Mouse (Mus musculus) midbrain, postnatal 0 days (tissue): ENCODE data around the gene Dhx57. TPM values are rescaled to one million over a fixed set of nuclear protein-coding genes. Genes with fewer than 3 reads are reported as not detected.
"Not testable (repeated sequence)": the region's sequence is repeated elsewhere in the genome, so short reads cannot be mapped to it uniquely, and the experiment has no call there.

Source experiments
- ATAC-seq: fragments of 200-750 bp; cut with Nextera tagmentation; 2 replicates; pipeline ENCODE4 v1.8.0; 2017; ENCODE audit warnings: moderate number of reproducible peaks, mild to moderate bottlenecking, moderate TSS enrichment, moderate library complexity; ENCODE audit not compliant: low FRiP score
- DNase-seq: peaks from one replicate; pipeline ENCODE4 v3.0.0-alpha.2; 2015; ENCODE audit warnings: low spot score
- H3K27ac ChIP-seq: fragments of 300-500 bp; sonication (generic); 2 replicates; pipeline ENCODE4 v1.5.1; 2014; ENCODE audit warnings: low read depth, mild to moderate bottlenecking, low read length, mixed read lengths
- H3K27me3 ChIP-seq: fragments of 300-500 bp; sonication (generic); 2 replicates; pipeline ENCODE4 v1.6.1; 2014; ENCODE audit warnings: low read length, control low read depth, mixed read lengths; ENCODE audit not compliant: insufficient read depth
- H3K36me3 ChIP-seq: fragments of 300-500 bp; sonication (generic); 2 replicates; pipeline ENCODE4 v1.6.1; 2014; ENCODE audit warnings: low read length, control low read depth, mixed read lengths; ENCODE audit not compliant: insufficient read depth
- H3K4me1 ChIP-seq: fragments of 300-500 bp; sonication (generic); 2 replicates; pipeline ENCODE4 v1.6.1; 2014; ENCODE audit warnings: mild to moderate bottlenecking, control low read depth, antibody characterized with exemption, low read length, mixed read lengths; ENCODE audit not compliant: insufficient read depth
- H3K4me2 ChIP-seq: fragments of 300-500 bp; sonication (generic); 2 replicates; pipeline ENCODE4 v1.6.1; 2014; ENCODE audit warnings: low read depth, mild to moderate bottlenecking, low read length, mixed read lengths; ENCODE audit not compliant: poor library complexity, severe bottlenecking
- H3K4me3 ChIP-seq: fragments of 300-500 bp; sonication (generic); 2 replicates; pipeline ENCODE4 v1.5.1; 2014; ENCODE audit warnings: low read depth, mild to moderate bottlenecking, low read length, moderate library complexity
- H3K9ac ChIP-seq: fragments of 300-500 bp; sonication (generic); replicated peaks from 2 replicates; pipeline ENCODE4 v1.6.1; 2014; ENCODE audit warnings: mild to moderate bottlenecking, low read length, moderate library complexity, mixed read lengths; ENCODE audit not compliant: poor library complexity, severe bottlenecking
- H3K9me3 ChIP-seq: fragments of 300-500 bp; sonication (generic); 2 replicates; pipeline ENCODE4 v1.6.1; 2016; ENCODE audit warnings: low read length, control low read depth
- CTCF ChIP-seq: IDR thresholded peaks from 2 replicates; pipeline ENCODE4 v1.5.1; 2016; ENCODE audit warnings: antibody characterized with exemption, mild to moderate bottlenecking
- WGBS: fragments of 180-500 bp; shearing (Covaris S2); extraction: QIAGEN DNeasy Blood & Tissue Kit; methylation state at CpG from one replicate; pipeline ENCODE4 v1.1.7; 2014; 5-methylcytosine and 5-hydroxymethylcytosine counted together
- polyA plus RNA-seq: library from polyadenylated mRNA; unstranded; fragments of >200 nt; fragmentation: Nextera tagmentation; extraction: Ambion mirVana; gene quantifications from 2 replicates; pipeline ENCODE4 v1.2.1, GENCODE M21; 2015
- total RNA-seq: library from RNA; depleted of rRNA; stranded (reverse); fragments of >200 nt; gene quantifications from 2 replicates; pipeline ENCODE4 v1.2.3, GENCODE M21; 2014

Dhx57 gene
- total and polyA plus RNA-seq, 2 experiments from 2014 or later = 36.9 to 64.5 TPM

DNA sequence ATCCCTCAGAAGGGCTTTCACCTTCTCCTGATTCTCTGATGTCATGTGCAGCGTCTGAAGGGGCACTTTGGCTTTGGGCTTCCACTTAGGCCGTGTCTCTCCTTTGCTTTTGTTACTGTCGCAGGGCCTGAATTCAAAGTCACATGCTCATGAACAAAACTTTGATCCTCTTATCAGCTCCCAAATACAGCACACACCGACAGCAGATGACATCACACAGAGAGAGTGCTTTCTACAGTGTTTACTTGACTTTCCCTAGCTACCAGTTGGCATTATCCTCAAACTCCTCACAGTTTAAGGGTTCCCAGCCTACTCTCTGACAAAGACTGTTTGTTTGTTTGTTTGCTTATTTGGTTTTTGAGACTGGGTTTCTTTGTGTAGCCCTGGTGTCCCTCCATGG is 12.0 kb downstream of the Dhx57 start:
- no peak for TF ChIP-seq CTCF
- ATAC-seq (no peak), DNase-seq (no peak)
- H3K36me3 ChIP-seq = peaks cover 54% of the 10 kb centered on the region
- H3K27me3 ChIP-seq = no peaks in the 10 kb centered on the region
- 90% methylated on average over 4 of the region's 4 CpGs for WGBS
- H3K4me3 ChIP-seq = no peak overlapping the region
- H3K27ac ChIP-seq = no peak overlapping the region
- no peaks in the 10 kb centered on the region for H3K4me1 ChIP-seq
- no peaks in the 10 kb centered on the region for H3K9me3 ChIP-seq
- no peak overlapping the region for H3K4me2 ChIP-seq
- H3K9ac ChIP-seq = no peak overlapping the region

DNA sequence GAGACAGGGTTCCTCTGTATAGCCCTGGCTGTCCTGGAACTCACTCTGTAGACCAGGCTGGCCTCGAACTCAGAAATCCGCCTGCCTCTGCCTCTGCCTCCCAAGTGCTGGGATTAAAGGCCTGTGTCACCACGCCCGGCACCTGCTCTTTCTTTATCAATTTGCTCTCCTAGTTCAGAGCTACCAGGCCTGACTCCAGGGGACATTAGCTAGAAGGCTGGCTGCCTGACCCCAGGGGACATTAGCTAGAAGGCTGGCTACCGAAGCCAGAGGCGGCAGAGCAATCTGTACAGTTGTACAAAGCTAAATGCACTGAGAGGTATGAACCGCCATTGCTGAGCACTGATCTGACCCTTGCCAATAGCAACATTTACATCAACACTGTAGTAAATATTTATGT is 19.7 kb downstream of the Dhx57 start:
- H3K9ac ChIP-seq, DNase-seq, H3K27me3 ChIP-seq, ATAC-seq, H3K4me2 ChIP-seq, H3K4me3 ChIP-seq, H3K9me3 ChIP-seq, H3K4me1 ChIP-seq, H3K27ac ChIP-seq: not testable (repeated sequence)
- 97% methylated on average over 7 of the region's 7 CpGs for WGBS
- H3K36me3 ChIP-seq = peaks cover 66% of the 10 kb centered on the region

DNA sequence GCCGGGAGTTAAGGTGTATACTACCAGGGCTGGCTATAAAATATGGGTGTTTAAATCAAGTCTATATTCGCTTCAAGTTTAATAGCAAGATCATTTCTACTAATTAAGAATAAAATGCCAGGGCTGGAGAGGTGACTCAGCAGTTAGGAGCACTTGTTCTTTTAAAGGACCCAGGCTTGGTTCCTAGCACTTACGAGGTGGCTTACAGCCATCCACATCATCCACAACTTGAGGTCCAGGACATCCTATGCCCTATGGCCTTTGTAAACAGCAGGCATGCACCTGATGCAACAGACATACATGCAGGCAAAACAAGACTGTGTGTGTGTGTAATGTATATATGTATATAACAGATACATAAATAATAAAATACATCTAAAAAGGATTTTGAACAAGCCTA is 22.1 kb downstream of the Dhx57 start:
- Histone ChIP-seq H3K36me3 (peaks cover 66% of the 10 kb centered on the region), H3K4me2 (no peak overlapping the region), H3K27ac (no peak overlapping the region), H3K27me3 (no peaks in the 10 kb centered on the region), H3K4me3 (no peak overlapping the region), H3K4me1 (no peaks in the 10 kb centered on the region), H3K9me3 (no peaks in the 10 kb centered on the region), H3K9ac (no peak overlapping the region)
- ATAC-seq (no peak), DNase-seq (no peak)
- 95% methylated on average over 3 of the region's 3 CpGs for WGBS
- no peak for TF ChIP-seq CTCF

DNA sequence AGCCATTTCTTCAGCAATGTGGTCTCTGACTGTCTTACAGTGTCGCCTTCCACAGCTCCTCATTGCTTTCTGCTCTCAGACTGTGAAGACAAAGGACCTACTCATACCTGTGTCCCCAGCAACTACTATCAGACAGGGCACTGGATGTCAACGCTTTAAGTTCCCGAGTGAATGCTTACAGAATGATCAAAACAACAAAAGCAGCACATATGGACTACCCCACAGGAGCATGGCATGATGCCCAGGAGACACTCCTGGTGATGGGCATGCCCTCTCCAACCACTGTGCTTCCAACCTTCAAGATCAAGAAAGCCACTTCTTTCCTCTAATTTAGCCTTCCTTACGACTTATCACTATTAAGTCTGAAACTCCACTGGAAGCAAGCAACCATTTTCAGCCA is 23.2 kb downstream of the Dhx57 start:
- no peak overlapping the region for H3K27ac ChIP-seq
- DNase-seq (no peak), ATAC-seq (no peak)
- no peak for TF ChIP-seq CTCF
- 93% methylated on average over 4 of the region's 4 CpGs for WGBS
- H3K9ac ChIP-seq = no peak overlapping the region
- no peaks in the 10 kb centered on the region for H3K27me3 ChIP-seq
- no peaks in the 10 kb centered on the region for H3K4me1 ChIP-seq
- no peak overlapping the region for H3K4me2 ChIP-seq
- H3K4me3 ChIP-seq = no peak overlapping the region
- H3K36me3 ChIP-seq = peaks cover 61% of the 10 kb centered on the region
- no peaks in the 10 kb centered on the region for H3K9me3 ChIP-seq

DNA sequence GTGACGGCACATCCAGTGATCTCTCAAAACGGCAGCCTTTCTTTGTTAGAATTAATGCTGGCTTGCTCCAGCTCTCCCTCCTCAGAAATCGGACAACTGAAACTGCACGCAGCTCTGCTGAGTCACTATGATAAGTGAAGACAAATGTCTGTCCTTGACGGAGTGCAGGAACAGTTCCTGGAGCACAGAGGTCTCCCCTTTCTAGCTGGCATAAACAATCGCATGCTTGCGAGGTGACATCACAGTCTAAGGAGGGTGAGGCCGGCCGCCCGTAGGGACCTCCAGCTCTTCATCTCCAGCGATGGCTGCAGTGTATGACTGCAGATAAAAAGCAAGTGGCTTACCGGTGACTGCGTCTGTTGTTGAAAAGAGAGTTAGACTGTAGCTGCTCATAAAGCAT is 35.1 kb downstream of the Dhx57 start:
- no peak for DNase-seq
- WGBS = 73% methylated on average over 13 of the region's 13 CpGs

DNA sequence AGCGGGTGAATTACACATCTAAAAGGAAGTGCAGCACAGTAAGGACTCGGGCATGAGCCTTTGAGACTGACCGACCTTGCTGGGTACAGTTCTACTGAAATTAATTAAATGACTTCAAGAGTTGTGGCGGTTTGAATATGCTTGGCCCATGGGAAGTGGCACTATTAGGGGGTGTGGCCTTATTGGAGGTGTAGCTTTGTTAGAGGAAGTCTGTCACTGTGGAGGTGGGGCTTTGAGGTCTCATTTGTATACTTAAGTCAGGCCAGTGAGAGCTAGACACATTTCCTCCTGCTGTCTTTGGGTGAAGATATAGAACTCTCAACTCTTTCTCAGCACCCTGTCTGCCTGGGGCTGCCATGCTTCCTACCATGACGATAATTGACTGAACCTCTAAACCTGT is 35.9 kb downstream of the Dhx57 start:
- 96% methylated on average over 5 of the region's 5 CpGs for WGBS
- DNase-seq = no peak
- ATAC-seq = no peak
- no peak overlapping the region for H3K4me3 ChIP-seq
- H3K36me3 ChIP-seq = peaks cover 81% of the 10 kb centered on the region
- H3K9ac ChIP-seq = no peak overlapping the region
- no peaks in the 10 kb centered on the region for H3K27me3 ChIP-seq
- no peak overlapping the region for H3K27ac ChIP-seq
- no peaks in the 10 kb centered on the region for H3K4me1 ChIP-seq
- H3K4me2 ChIP-seq = no peak overlapping the region
- no peak for TF ChIP-seq CTCF
- no peaks in the 10 kb centered on the region for H3K9me3 ChIP-seq

More for the DNA sequence above, 35.1 kb downstream of the Dhx57 start:
- no peak overlapping the region for H3K4me2 ChIP-seq
- no peaks in the 10 kb centered on the region for H3K4me1 ChIP-seq
- H3K27me3 ChIP-seq = no peaks in the 10 kb centered on the region
- no peak overlapping the region for H3K9ac ChIP-seq
- H3K36me3 ChIP-seq = peaks cover 81% of the 10 kb centered on the region
- no peak for ATAC-seq
- no peak for TF ChIP-seq CTCF
- H3K4me3 ChIP-seq = no peak overlapping the region
- no peaks in the 10 kb centered on the region for H3K9me3 ChIP-seq
- no peak overlapping the region for H3K27ac ChIP-seq
